ENCODE assay signal across 2 mouse cellular contexts in genomic region chr11:94697140-94697539, GRCm38 (mm10).
TF ChIP-seq lines count a peak whose summit lies in the region.

No protein-coding gene starts in this region.

TF ChIP-seq in CH12.LX, 34 proteins besides CTCF, POLR2A, EP300 and RAD21:
- TF ChIP-seq ZMIZ1 (IDR thresholded peaks at IDR 0.05; ENCODE audit: low read depth, low read length), result no peak
- no peak for TF ChIP-seq HCFC1 (IDR thresholded peaks at IDR 0.05; ENCODE audit: low read depth, low read length)
- TF ChIP-seq NRF1 (IDR thresholded peaks at IDR 0.05; ENCODE audit: low read depth, low read length), result no peak
- TF ChIP-seq SIN3A (IDR thresholded peaks at IDR 0.05; ENCODE audit: low read length), result no peak
- TF ChIP-seq BHLHE40 (IDR thresholded peaks at IDR 0.05; ENCODE audit: low read depth, low read length), result no peak
- TF ChIP-seq KAT2A (IDR thresholded peaks at IDR 0.05; ENCODE audit: insufficient replicate concordance, low read length), result no peak
- no peak for TF ChIP-seq CHD1 (IDR thresholded peaks at IDR 0.05; ENCODE audit: low read depth, low read length)
- TF ChIP-seq POLR2AphosphoS2 (IDR thresholded peaks at IDR 0.05; ENCODE audit: low read depth, low read length), result no peak
- no peak for TF ChIP-seq ZKSCAN1 (IDR thresholded peaks at IDR 0.05; ENCODE audit: borderline replicate concordance, low read depth, low read length)
- TF ChIP-seq SMC3 (IDR thresholded peaks at IDR 0.05; ENCODE audit: low read depth, low read length), result no peak

TF ChIP-seq in MEL, 35 proteins besides CTCF, POLR2A, EP300 and RAD21:
- no peak for TF ChIP-seq ZKSCAN1 (IDR thresholded peaks at IDR 0.05; ENCODE audit: low read depth, low read length)
- TF ChIP-seq SIN3A (IDR thresholded peaks at IDR 0.05; ENCODE audit: low read length), result no peak
- TF ChIP-seq RCOR1 (IDR thresholded peaks at IDR 0.05; ENCODE audit: low read depth, low read length), result no peak
- no peak for TF ChIP-seq MAX (IDR thresholded peaks at IDR 0.05; ENCODE audit: low read length)
- TF ChIP-seq POLR2AphosphoS5 (IDR thresholded peaks at IDR 0.05; ENCODE audit: borderline replicate concordance, low read depth, low read length), result no peak
- TF ChIP-seq POLR2AphosphoS2 (IDR thresholded peaks at IDR 0.05; ENCODE audit: low read length), result no peak
- TF ChIP-seq ELF1 (IDR thresholded peaks at IDR 0.05; ENCODE audit: low read depth, low read length), result no peak
- no peak for TF ChIP-seq ZC3H11A (IDR thresholded peaks at IDR 0.05; ENCODE audit: low read depth, low read length)
- no peak for TF ChIP-seq TCF12 (IDR thresholded peaks at IDR 0.05; ENCODE audit: low read depth, low read length)
- no peak for TF ChIP-seq ETS1 (IDR thresholded peaks at IDR 0.05; ENCODE audit: low read depth, low read length)
- TF ChIP-seq CHD1 (IDR thresholded peaks at IDR 0.05; ENCODE audit: low read depth, low read length), result no peak
- TF ChIP-seq USF2 (IDR thresholded peaks at IDR 0.05; ENCODE audit: borderline replicate concordance in 1 of 2, insufficient read depth in 1 of 2, low read depth in 1 of 2, low read length in 2 of 2), result no peak
- TF ChIP-seq SMC3 (IDR thresholded peaks at IDR 0.05; ENCODE audit: low read depth, low read length), result no peak
- no peak for TF ChIP-seq MYB (IDR thresholded peaks at IDR 0.05; ENCODE audit: low read depth, low read length)
- no peak for TF ChIP-seq MYC (IDR thresholded peaks at IDR 0.05; ENCODE audit: low read depth, low read length)
- no peak for TF ChIP-seq GABPA (IDR thresholded peaks at IDR 0.05; ENCODE audit: low read depth, low read length)
- TF ChIP-seq MEF2A (IDR thresholded peaks at IDR 0.05; ENCODE audit: extremely low read depth, insufficient replicate concordance, low read depth, low read length, poor library complexity, severe bottlenecking), result no peak
- no peak for TF ChIP-seq TAL1 (IDR thresholded peaks at IDR 0.05; ENCODE audit: low read length)
- TF ChIP-seq CHD2 (IDR thresholded peaks at IDR 0.05; ENCODE audit: low read length), result no peak
